Mouse (Mus musculus): Measurements from ENCODE around the gene Wnt4.

The Wnt4 gene

DNA sequence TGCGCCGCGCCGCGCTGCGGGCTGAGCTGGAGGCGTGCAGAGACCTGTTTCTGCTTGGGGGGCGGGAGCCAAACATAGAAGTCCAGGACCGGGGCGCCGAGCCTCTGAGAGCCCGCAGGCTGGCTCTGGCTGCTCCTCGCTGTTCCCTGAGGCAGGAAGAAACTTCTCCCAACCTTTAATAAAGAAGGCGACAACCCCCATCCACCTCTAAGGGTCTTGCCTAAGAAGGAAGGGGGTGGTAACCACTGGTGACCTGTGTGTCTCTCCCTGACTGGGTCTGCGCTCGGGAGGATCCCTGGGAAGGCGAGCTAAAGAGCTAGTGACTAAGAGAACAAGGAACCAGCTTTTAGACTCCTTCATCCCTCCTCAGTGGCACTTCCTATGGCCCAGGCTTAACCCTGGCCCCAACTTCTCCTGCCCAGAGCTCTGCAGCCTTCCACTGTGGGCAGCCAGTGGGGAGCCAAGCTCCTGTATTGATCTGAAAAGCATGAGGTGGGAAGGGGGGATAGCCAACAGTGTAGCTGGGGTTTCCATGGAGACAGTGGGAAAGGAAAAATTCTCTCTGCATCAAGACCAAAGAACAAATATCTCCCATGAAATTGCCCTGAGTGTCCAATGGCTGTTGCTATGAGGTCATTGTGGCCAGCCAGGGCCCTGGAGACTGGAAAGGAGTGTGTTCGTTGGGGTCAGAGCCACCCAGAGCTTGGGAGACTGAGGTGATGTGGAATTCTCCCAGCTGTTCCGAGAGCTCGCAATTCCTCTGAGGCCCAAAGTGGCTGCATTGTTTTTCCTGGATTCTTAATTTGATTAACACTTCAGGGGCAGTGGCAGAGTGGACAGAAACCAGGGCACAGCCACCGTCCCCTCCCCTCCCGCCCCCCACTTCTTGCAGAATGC, 1.1 kb downstream of the Wnt4 start:
- in situ Hi-C loops (cut with MboI, MseI), result no loop called here

DNA sequence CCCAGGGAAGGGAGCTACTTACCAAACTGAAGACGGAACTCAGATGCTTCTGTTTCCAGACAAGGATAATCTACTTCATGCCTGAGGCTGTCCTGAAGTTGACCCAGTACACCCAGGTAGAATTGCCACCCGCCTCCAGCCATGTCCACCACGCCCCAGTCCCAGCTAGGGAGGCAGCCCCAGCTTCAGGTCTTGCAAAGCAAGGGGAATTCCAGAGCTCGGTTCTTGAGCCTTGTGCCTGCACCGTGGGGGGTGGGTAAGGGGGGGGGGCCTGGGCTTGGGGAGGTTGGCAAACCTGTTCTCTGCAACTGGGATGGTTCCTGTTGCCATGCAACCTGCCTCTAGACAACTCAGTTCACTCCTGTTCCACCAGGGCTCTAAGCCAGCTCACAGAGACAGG, 2.1 kb downstream of the Wnt4 start:
- in situ Hi-C loops (cut with MboI, MseI), result no loop called here

DNA sequence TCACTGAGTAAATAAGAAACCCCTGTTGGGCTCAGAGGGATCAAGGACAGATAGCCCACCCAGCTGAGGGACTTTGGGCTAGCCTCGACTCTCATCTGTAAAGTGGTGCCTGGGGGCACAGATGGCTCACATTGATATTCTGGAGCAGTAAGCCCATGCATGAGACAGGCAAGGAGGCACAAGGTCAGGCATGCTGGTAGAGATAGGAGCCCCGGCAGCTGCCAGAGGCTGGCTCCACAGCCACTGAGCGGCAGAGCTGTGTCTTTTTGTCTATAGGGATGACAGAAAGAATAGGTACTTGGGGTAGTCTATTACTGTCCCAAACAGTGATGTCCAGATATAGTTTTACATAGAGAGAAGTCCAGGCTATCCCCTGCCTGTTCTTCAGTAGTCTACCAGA, 4.0 kb downstream of the Wnt4 start:
- in situ Hi-C loops (cut with MboI, MseI), result no loop called here

GRCm38 (mm10) chr4:137282122-137282521, 4.8 kb downstream of the Wnt4 start:
- in situ Hi-C loops (cut with MboI, MseI), result no loop called here

DNA sequence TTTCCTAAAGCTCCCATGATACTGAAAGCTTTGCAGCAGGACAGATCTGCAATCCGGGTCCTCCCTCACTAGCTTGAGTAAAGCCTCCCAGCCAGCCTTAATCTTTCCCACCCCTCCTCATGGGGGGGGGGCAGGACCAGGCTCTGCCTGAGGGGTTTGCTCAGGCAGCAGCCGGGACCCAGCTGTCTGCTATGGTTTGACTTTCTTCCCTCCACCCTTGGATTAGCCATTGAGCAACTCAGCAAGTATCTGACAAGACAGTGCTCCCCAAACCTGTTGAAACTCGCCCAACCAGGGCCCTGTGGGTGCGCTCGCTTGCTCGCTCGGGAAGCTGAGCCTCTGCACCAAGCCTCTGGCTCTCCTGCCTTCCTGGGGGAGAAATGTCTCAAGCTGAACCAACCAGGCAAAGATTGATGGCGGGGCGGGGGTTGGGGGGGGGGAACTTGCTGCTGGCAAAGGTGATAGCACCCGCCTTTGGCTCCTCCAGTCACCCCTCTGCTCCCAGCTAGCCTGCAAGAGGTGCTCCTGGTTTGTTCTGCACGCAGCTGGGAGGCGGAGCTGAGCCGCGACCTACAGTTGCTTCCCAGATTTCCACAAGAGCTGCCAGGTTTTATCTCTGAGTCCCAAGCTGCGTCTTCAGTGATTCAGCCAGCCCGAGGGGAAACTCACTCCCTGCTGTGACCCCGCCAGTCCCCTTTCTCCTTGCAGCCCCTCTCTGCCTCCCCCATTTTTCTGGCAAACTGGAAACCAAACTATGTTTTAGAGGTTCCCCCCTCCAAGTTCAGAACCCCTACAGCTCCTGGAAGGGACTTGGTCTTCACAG, 5.5 kb downstream of the Wnt4 start:
- in situ Hi-C loops (cut with MboI, MseI), result no loop called here

GRCm38 (mm10) chr4:137283407-137283732, 6.1 kb downstream of the Wnt4 start:
- in situ Hi-C loops (cut with MboI, MseI), result no loop called here

DNA sequence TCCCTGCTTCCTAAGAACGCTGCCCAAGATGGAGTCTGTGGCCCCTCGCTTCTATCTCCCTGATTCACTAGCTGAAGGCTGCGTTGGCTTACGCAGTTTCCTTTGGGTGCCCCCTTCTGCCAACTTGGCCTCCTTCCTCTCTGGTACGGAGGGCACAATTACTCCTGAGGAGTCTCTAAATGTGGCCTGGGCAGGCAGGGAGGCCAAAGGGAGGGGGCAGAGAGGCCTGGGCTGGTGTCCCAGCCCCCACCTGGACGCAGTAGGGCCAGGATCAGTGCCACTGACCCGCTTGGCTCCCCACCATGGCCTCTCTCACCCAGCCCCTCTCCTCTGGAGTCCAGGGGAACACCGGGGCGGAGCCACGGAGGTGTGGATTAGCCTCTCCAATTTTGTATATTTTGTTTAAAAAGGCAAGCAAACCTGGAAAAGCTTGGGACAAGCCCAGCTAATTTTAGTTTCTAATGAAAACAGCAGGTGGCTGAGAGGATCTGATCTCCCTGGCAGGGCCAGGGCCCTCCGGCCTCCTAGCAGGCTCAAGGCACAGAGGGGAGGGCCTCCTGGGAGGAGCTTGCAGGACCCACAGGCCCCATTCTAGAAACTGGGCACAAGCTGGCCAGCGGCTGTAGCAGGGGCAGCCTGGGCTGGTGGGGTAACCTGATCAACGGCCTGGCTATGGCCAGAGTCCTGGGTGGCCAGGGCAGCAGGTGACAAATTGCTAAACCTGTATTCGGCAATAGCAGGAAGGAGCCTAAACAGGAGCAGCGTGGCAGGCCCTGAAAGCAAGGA, 8.8 kb downstream of the Wnt4 start:
- in situ Hi-C loops (cut with MboI, MseI), result loop anchor here (5.0 kb wide), 1 partner anchor 119 kb away; no protein-coding TSS in a partner anchor

GRCm38 (mm10) chr4:137286662-137286953, 9.3 kb downstream of the Wnt4 start:
- in situ Hi-C loops (cut with MboI, MseI), result loop anchor here (5.0 kb wide), 1 partner anchor 119 kb away; no protein-coding TSS in a partner anchor

DNA sequence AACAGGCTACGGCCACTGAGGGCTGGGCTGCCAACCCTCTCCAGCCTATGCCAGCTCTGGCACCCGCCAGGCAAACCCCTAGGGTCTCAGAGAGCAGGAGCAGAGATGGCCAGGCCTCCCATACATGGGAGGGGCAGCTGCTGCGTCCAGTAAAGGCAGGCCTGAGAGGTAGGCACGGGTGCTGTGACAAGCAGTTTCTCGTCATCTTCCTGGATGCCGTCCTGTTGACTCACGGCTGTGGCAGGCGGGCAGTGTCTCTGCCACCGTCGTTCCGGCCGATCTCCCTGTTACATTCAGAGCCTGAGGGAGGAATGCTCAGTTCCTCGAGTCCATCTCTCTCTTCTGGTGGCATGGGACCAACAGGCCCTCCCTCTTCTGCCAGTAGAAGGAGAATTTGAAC, 9.9 kb downstream of the Wnt4 start:
- in situ Hi-C loops (cut with MboI, MseI), result loop anchor here (5.0 kb wide), 1 partner anchor 120 kb away; no protein-coding TSS in a partner anchor

DNA sequence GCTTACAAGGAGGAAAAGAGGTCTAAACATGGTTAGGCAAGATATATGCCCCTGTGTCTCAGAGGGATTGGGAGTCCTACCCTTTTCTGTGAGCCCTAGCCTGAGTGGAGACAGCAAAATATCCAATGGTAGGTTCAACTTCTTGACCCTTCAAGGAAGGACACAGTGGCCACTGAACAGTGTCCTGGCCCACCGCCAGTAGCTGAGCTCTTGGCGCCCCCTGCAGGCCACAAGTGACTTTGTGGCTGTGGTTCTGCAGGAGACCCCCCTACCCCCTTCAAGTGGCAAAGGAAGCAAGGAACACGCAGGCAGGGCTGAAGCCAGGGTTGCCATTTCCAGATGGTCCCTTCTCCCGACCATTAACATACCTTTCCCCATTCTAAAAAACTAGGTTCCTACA, 10.5 kb downstream of the Wnt4 start:
- in situ Hi-C loops (cut with MboI, MseI), result loop anchor here (5.0 kb wide), 1 partner anchor 121 kb away; no protein-coding TSS in a partner anchor

DNA sequence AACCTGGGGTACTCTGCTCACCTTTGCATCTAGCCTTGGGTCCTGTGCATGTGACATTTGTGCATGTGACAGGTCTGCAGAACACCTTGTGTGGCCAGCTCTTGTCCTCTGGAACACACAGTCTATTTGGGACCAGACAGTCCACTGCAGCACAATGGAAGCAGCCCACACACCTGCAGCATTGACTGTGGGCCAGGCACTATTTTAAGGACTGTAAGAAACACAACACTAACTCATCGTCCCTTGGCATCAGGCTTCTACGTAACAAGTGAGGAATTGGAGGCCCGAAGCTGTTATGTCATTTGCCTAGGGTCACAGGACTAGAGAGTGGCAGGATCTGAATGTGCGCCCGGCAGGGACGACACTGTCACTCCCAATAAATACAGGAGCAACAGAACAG, 12.4 kb downstream of the Wnt4 start:
- in situ Hi-C loops (cut with MboI, MseI), result loop anchor here (5.0 kb wide), 2 partner anchors 122 to 212 kb away; no protein-coding TSS in a partner anchor

- in situ Hi-C loops (cut with MboI, MseI), result loop anchor here (5.0 kb wide), 1 partner anchor 213 kb away; no protein-coding TSS in a partner anchor
Measured at GRCm38 (mm10) chr4:137290250-137290649, 13.0 kb downstream of the Wnt4 start.

DNA sequence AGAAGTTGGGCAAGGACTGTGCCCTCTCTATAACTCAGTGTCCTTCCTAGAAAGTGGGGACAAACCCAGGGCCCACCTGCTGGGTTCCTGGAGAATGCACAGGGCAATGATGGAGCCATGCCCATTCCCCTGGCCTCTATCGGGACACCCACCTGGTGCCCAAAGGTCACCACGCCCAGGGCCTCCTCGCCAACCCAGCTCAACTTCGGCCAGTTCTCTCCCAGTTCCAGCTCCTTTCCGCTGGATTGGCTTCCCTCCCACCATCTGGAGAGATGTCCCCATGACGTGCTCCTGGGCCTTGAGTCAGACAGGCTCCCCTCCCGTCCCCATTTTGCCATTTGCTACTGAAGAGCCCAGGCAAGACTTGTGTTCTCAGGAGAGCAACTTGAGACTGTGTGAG, 15.3 kb downstream of the Wnt4 start:
- in situ Hi-C loops (cut with MboI, MseI), result loop anchor here (5.0 kb wide), 1 partner anchor 215 kb away; no protein-coding TSS in a partner anchor

DNA sequence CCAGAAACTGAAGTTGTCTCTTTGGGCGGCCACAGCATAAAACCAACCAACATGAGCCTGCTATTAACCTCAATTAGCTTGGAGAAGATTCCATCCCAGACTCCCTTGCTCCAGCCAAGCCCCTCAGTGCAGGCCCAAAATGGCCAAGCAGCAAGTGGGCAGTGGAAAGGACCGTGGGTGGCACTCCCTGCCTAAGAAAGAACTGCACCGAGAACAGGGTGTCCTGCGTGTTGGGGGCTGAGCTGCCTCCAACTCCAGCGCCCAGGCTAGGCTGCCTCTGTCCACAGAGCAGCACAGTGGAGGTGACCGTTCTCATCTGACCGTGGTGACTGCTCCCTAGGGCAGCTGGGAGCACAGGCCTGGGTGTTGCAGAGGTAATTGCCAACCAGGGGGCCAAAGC, 16.7 kb downstream of the Wnt4 start:
- in situ Hi-C loops (cut with MboI, MseI), result loop anchor here (5.0 kb wide), 1 partner anchor 217 kb away; no protein-coding TSS in a partner anchor

DNA sequence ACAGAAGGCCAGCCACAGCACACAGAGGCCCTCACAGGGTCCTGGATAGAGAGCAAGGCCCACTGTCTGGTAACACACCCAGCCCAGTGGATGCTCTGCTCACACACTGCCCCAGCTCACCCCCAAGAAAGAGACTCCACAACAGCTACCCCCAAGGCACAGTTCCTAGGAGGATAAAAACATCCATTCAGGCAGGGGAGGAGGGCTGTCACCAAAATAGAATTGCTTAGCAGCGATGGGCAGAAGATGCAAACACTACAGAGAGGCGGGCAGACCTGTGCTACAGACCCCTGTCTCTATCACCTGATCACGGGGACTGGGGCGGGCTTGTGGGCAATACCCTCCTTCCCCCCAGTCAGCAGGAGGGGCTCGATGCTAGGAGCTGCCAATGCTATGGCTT, 17.2 kb downstream of the Wnt4 start:
- in situ Hi-C loops (cut with MboI, MseI), result loop anchor here (5.0 kb wide), 1 partner anchor 217 kb away; no protein-coding TSS in a partner anchor

- in situ Hi-C loops (cut with MboI, MseI), result loop anchor here (5.0 kb wide), 1 partner anchor 218 kb away; no protein-coding TSS in a partner anchor
Measured at GRCm38 (mm10) chr4:137294951-137295350, 17.7 kb downstream of the Wnt4 start.

DNA sequence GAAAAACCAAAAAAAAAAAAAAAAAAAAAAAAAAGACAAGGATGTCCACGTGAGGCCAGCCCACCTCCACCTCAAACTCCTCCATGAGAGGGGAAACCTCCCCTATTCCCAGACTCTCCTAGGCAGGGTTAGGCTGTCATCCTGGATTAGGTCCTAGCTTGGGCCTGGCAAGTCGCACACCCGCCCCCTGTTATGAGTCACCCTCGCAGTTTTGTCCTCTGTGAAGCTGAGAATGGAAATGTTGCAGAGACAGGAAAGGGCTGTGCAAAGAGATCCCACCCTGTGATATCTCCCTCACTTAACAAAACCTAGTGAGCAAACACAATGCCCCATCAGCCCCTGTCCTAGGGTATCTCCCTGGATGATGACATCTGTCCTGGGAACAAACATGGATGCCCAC, 20.3 kb downstream of the Wnt4 start:
- in situ Hi-C loops (cut with MboI, MseI), result no loop called here

GRCm38 (mm10) chr4:137298406-137298805, 21.1 kb downstream of the Wnt4 start:
- in situ Hi-C loops (cut with MboI, MseI), result no loop called here

GRCm38 (mm10) chr4:137300227-137300626, 22.9 kb downstream of the Wnt4 start:
- in situ Hi-C loops (cut with MboI, MseI), result no loop called here

- in situ Hi-C loops (cut with MboI, MseI), result no loop called here
Measured at GRCm38 (mm10) chr4:137301635-137302034, 24.3 kb downstream of the Wnt4 start.

- in situ Hi-C loops (cut with MboI, MseI), result no loop called here
Measured at GRCm38 (mm10) chr4:137304106-137304505, 26.8 kb downstream of the Wnt4 start.

- in situ Hi-C loops (cut with MboI, MseI), result no loop called here
Measured at GRCm38 (mm10) chr4:137305066-137305465, 27.8 kb downstream of the Wnt4 start.

Measured in regulatory T cell (primary cell).